Mouse (Mus musculus) liver, embryonic 11.5 days (tissue): Measurements from ENCODE around the gene Zfr2. TPM values are rescaled to one million over a fixed set of nuclear protein-coding genes. Genes with fewer than 3 reads are reported as not detected.

Experiments
- ATAC-seq: fragments of 200-750 bp; cut with Nextera tagmentation; replicated peaks from 2 replicates; pipeline ENCODE4 v1.8.0; 2017; ENCODE audit warnings: moderate number of reproducible peaks, mild to moderate bottlenecking, moderate TSS enrichment, moderate library complexity; ENCODE audit not compliant: low FRiP score
- DNase-seq: peaks from one replicate; pipeline ENCODE4 v3.0.0-alpha.2; 2017; ENCODE audit warnings: low spot score
- H3K27ac ChIP-seq: fragments of 300-500 bp; sonication (generic); 2 replicates; pipeline ENCODE4 v1.5.1; 2014; ENCODE audit warnings: mild to moderate bottlenecking, low read depth, low read length, control low read depth
- H3K27me3 ChIP-seq: fragments of 300-500 bp; sonication (generic); replicated peaks from 2 replicates; pipeline ENCODE4 v1.6.1; 2014; ENCODE audit warnings: low read length, mixed read lengths; ENCODE audit not compliant: control insufficient read depth, insufficient read depth
- H3K36me3 ChIP-seq: fragments of 300-500 bp; sonication (generic); 2 replicates; pipeline ENCODE4 v1.6.1; 2014; ENCODE audit warnings: mild to moderate bottlenecking, low read length, moderate library complexity, mixed read lengths; ENCODE audit not compliant: control insufficient read depth, insufficient read depth
- H3K4me1 ChIP-seq: fragments of 300-500 bp; sonication (generic); replicated peaks from 2 replicates; pipeline ENCODE4 v1.6.1; 2014; ENCODE audit warnings: low read length, mixed read lengths; ENCODE audit not compliant: control insufficient read depth, insufficient read depth
- H3K4me2 ChIP-seq: fragments of 300-500 bp; sonication (generic); 2 replicates; pipeline ENCODE4 v1.6.1; 2014; ENCODE audit warnings: mild to moderate bottlenecking, control low read depth, moderate library complexity
- H3K4me3 ChIP-seq: fragments of 300-500 bp; sonication (generic); 2 replicates; pipeline ENCODE4 v1.5.1; 2014; ENCODE audit warnings: low read depth, low read length, control low read depth
- H3K9ac ChIP-seq: fragments of 300-500 bp; sonication (generic); 2 replicates; pipeline ENCODE4 v1.6.1; 2014; ENCODE audit warnings: low read depth, low read length, control low read depth
- H3K9me3 ChIP-seq: fragments of 300-500 bp; sonication (generic); 2 replicates; pipeline ENCODE4 v1.6.1; 2016; ENCODE audit warnings: low read length, inconsistent platforms, mixed read lengths; ENCODE audit not compliant: control insufficient read depth
- WGBS: fragments of 180-500 bp; shearing (Covaris S2); extraction: QIAGEN DNeasy Blood & Tissue Kit; methylation state at CpG from one replicate; pipeline ENCODE4 v1.1.7; 2014; 5-methylcytosine and 5-hydroxymethylcytosine counted together
- polyA plus RNA-seq: library from polyadenylated mRNA; unstranded; fragments of >200 nt; fragmentation: Nextera tagmentation; extraction: Ambion mirVana; gene quantifications from 2 replicates; pipeline ENCODE4 v1.2.1, GENCODE M21; 2014

Zfr2 gene
- polyA plus RNA-seq, 1 experiment from 2014 or later: 2.1 TPM

GRCm38 (mm10) chr10:81291511-81292104 lies 58.7 kb downstream of the Zfr2 start, which contains the start of gene Tjp3:
TSS of gene Tjp3 (minus strand) at chr10:81291581.
- WGBS: 52% methylated on average over 9 of the region's 9 CpGs
- H3K4me3 ChIP-seq: no peak within 1 kb of the TSS
- ATAC-seq: no peak
- no peak within 1 kb of the TSS for H3K9ac ChIP-seq
- peak within 1 kb of the TSS; percentile 24 for H3K4me2 ChIP-seq
- H3K27me3 ChIP-seq: peaks cover 13% of the 10 kb centered on the region
- 0 out of 2 replicates have a peak, but pooled peaks cover 2% of the 10 kb centered on the region for H3K36me3 ChIP-seq
- 0 out of 2 replicates have a peak within 1 kb of the TSS, but pooled peaks have one; percentile 15 for H3K27ac ChIP-seq
- DNase-seq: no peak
- H3K4me1 ChIP-seq: peaks cover 46% of the 10 kb centered on the region
- H3K9me3 ChIP-seq: no peaks in the 10 kb centered on the region

DNA sequence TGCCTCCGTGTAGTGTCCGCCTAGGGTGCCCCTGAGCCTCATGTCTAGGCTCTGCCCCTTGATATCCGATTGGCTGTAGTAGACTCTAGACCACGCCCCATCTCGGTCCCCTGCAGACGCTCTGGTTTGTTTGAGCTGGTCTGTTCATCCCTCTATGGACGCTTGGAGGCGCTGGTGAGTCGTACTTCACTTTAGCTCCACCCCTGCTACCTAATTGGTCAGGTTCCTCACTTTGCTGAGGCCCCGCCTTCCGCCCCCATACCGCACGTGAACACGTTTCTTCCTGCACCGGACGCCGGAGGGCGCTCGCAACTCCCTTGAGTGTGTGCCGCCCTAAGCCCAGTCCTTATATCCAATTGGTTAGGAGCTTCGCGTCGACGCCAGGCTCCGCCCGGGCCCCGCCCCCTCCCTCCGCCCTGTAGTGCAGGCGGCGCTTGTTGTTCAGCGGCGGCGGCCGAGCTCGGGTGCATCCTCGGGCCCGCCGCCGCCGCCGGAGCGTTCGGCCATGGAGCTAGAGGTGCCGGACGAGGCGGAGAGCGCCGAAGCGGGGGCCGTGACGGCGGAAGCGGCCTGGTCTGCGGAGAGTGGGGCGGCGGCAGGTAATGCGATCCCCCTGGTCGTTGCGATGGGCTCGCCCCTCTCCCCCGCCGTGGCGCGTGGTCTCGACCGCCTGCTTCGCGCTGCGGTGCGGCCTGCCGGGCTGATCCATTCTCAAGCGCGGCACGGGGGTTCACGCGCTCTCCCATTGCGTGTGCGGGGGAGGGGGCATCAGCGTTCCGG lies 59.8 kb downstream of the Zfr2 start, which contains the start of gene Pip5k1c:
Gene Pip5k1c, plus strand, starts transcription at position 410 of the 780 bp plus-strand sequence.
- WGBS: under 1% methylated on average over 76 of the region's 80 CpGs
- peaks cover 53% of the 10 kb centered on the region for H3K4me1 ChIP-seq

GRCm38 (mm10) chr10:81293334-81294030 lies 60.5 kb downstream of the Zfr2 start:
- H3K27me3 ChIP-seq: peaks cover 13% of the 10 kb centered on the region
- DNase-seq (no peak), ATAC-seq (no peak)
- H3K36me3 ChIP-seq: peaks cover 5% of the 10 kb centered on the region; the same call in 1 of the 2 replicates
- H3K27ac ChIP-seq: peak overlapping the region; percentile 83
- peaks cover 59% of the 10 kb centered on the region for H3K4me1 ChIP-seq
- H3K9ac ChIP-seq: peak overlapping the region; percentile 87
- 3% methylated on average over 25 of the region's 25 CpGs for WGBS
- no peaks in the 10 kb centered on the region for H3K9me3 ChIP-seq
- H3K4me3 ChIP-seq: peak overlapping the region; percentile 72
- peak overlapping the region; percentile 95 for H3K4me2 ChIP-seq

More for the DNA sequence above, 59.8 kb downstream of the Zfr2 start, which contains the start of gene Pip5k1c:
- Histone ChIP-seq H3K27me3 (peaks cover 13% of the 10 kb centered on the region), H3K27ac (peak within 1 kb of the TSS; percentile 83), H3K9ac (peak within 1 kb of the TSS; percentile 87), H3K4me3 (peak within 1 kb of the TSS; percentile 72), H3K9me3 (no peaks in the 10 kb centered on the region), H3K36me3 (0 out of 2 replicates have a peak, but pooled peaks cover 2% of the 10 kb centered on the region), H3K4me2 (peak within 1 kb of the TSS; percentile 95)
- DNase-seq (peak; percentile 99), ATAC-seq (peak; percentile 92)

DNA sequence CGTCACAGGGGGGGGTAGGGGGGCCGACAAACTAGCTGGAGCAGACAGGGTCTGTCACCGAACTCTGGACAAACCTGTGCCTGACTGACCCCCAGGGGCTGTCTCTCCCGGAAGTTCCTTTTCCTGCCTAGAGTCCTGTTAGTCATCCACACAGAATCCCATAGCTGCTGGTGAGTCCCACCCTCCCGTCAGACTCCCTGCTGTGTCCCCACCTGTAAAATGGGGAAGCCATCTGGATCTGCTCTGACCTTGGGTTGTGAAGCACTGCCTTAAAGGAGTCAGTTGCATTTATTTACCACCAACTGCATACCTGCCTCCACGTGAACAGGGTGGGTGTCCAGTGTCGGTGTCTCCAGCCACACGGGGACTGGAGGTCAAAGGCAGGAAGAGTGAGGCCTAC lies 61.5 kb downstream of the Zfr2 start:
- WGBS: 42% methylated on average over 8 of the region's 8 CpGs
- ATAC-seq (no peak), DNase-seq (no peak)
- no peak overlapping the region for H3K27ac ChIP-seq
- H3K4me1 ChIP-seq: peaks cover 64% of the 10 kb centered on the region
- H3K4me3 ChIP-seq: peak overlapping the region; percentile 72
- H3K9ac ChIP-seq: peak overlapping the region; percentile 87
- H3K9me3 ChIP-seq: no peaks in the 10 kb centered on the region
- H3K27me3 ChIP-seq: peaks cover 13% of the 10 kb centered on the region
- peak overlapping the region; percentile 95 for H3K4me2 ChIP-seq
- H3K36me3 ChIP-seq: peaks cover 5% of the 10 kb centered on the region; the same call in 1 of the 2 replicates

DNA sequence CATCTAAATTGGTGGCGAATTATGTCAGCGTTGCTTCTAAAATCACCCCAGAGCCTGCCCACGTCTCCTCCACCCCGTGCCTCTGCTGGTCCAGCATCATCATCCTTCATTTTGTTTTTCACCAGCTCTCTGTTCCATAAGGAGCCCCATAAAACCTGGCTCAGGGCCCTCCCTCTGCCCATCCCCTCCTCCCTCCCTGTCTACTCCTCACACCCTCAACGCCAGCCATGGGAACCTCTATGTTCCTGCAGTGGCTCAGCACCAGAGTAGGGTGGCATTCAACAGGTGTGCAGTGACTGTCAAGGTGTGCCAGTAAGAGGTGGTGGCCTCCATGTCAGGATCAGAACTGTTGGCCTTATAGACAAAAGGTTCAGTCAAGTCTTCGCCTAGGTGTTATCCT lies 62.2 kb downstream of the Zfr2 start:
- WGBS: 89% methylated on average over 6 of the region's 6 CpGs
- H3K27ac ChIP-seq: no peak overlapping the region
- peak overlapping the region; percentile 22; the same call in 1 of the 2 replicates for H3K9ac ChIP-seq
- H3K4me3 ChIP-seq: no peak overlapping the region
- ATAC-seq: no peak
- peak overlapping the region; percentile 95; the same call in 1 of the 2 replicates for H3K4me2 ChIP-seq
- H3K36me3 ChIP-seq: peaks cover 5% of the 10 kb centered on the region; the same call in 1 of the 2 replicates
- H3K27me3 ChIP-seq: peaks cover 11% of the 10 kb centered on the region
- H3K9me3 ChIP-seq: no peaks in the 10 kb centered on the region
- no peak for DNase-seq
- peaks cover 71% of the 10 kb centered on the region for H3K4me1 ChIP-seq

- peak overlapping the region; percentile 32; the same call in 1 of the 2 replicates for H3K4me2 ChIP-seq
- 77% methylated on average over 6 of the region's 6 CpGs for WGBS
- peak overlapping the region; percentile 59; the same call in 1 of the 2 replicates for H3K27ac ChIP-seq
Observed at GRCm38 (mm10) chr10:81297246-81297645, 64.3 kb downstream of the Zfr2 start.

DNA sequence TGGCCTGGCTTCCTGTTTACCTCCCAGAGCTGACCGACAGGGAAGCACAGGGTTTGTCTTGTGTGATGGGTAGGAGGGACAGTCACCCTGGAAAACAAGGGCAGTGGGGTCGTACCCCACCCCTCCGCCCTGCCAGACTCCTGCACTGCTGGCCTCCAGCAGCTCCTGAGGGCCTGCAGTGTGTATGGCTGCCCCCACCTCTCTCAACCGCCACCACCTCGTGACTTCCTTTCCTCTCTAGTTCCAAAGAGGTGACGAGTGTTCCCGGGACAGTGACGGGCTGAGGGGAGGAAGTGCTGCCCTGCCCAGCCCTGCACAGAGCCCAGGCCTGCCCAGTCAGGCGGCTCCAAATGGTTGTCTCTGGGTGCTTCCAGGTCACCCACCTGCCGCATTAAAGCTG lies 64.9 kb downstream of the Zfr2 start:
- Histone ChIP-seq H3K4me2 (peak overlapping the region; percentile 32), H3K36me3 (peaks cover 5% of the 10 kb centered on the region; the same call in 1 of the 2 replicates), H3K27ac (peak overlapping the region; percentile 59), H3K9me3 (no peaks in the 10 kb centered on the region), H3K9ac (peak overlapping the region; percentile 27), H3K4me1 (peaks cover 82% of the 10 kb centered on the region), H3K4me3 (no peak overlapping the region), H3K27me3 (no peaks in the 10 kb centered on the region)
- ATAC-seq (no peak), DNase-seq (no peak)
- WGBS: 37% methylated on average over 10 of the region's 10 CpGs

More at GRCm38 (mm10) chr10:81297246-81297645, 64.3 kb downstream of the Zfr2 start:
- H3K4me1 ChIP-seq: peaks cover 78% of the 10 kb centered on the region
- H3K27me3 ChIP-seq: no peaks in the 10 kb centered on the region
- ATAC-seq: no peak
- H3K9me3 ChIP-seq: no peaks in the 10 kb centered on the region
- H3K36me3 ChIP-seq: peaks cover 5% of the 10 kb centered on the region; the same call in 1 of the 2 replicates
- DNase-seq: no peak
- peak overlapping the region; percentile 27; the same call in 1 of the 2 replicates for H3K9ac ChIP-seq
- no peak overlapping the region for H3K4me3 ChIP-seq
